Mouse (Mus musculus): ENCODE measurements around the gene E130308A19Rik. TPM values are rescaled to one million over a fixed set of nuclear protein-coding genes. Genes with fewer than 3 reads are reported as not detected.

E130308A19Rik gene
- polyA plus RNA-seq, 1 experiment from 2014 or later, result 13.7 TPM

- DNase-seq (ENCODE audit: low spot score), result no peak
These were observed 13.2 kb downstream of the E130308A19Rik start for GRCm38 (mm10) chr4:59639163-59639562.

- DNase-seq (ENCODE audit: low spot score), result no peak
These were observed 14.7 kb downstream of the E130308A19Rik start for GRCm38 (mm10) chr4:59640720-59641119.

- no peak for DNase-seq (ENCODE audit: low spot score)
These were observed 16.0 kb downstream of the E130308A19Rik start for GRCm38 (mm10) chr4:59642039-59642438.

- no peak for DNase-seq (ENCODE audit: low spot score)
These were observed 16.6 kb downstream of the E130308A19Rik start for GRCm38 (mm10) chr4:59642657-59643056.

GRCm38 (mm10) chr4:59644431-59644830, 18.4 kb downstream of the E130308A19Rik start:
- no peak for DNase-seq (ENCODE audit: low spot score)

GRCm38 (mm10) chr4:59644992-59645391, 19.0 kb downstream of the E130308A19Rik start:
- no peak for DNase-seq (ENCODE audit: low spot score)

GRCm38 (mm10) chr4:59645610-59646009, 19.6 kb downstream of the E130308A19Rik start:
- DNase-seq (ENCODE audit: low spot score), result no peak

- no peak for DNase-seq (ENCODE audit: low spot score)
These were observed 20.1 kb downstream of the E130308A19Rik start for GRCm38 (mm10) chr4:59646020-59646696.

- DNase-seq (ENCODE audit: low spot score), result no peak
These were observed 23.1 kb downstream of the E130308A19Rik start for GRCm38 (mm10) chr4:59649119-59649518.

- no peak for DNase-seq (ENCODE audit: low spot score)
These were observed 26.2 kb downstream of the E130308A19Rik start for GRCm38 (mm10) chr4:59652166-59652681.

GRCm38 (mm10) chr4:59656061-59656642, 30.1 kb downstream of the E130308A19Rik start:
- DNase-seq (ENCODE audit: low spot score), result no peak

GRCm38 (mm10) chr4:59662163-59662562, 36.2 kb downstream of the E130308A19Rik start:
- no peak for DNase-seq (ENCODE audit: low spot score)

GRCm38 (mm10) chr4:59663451-59663850, 37.4 kb downstream of the E130308A19Rik start:
- DNase-seq (ENCODE audit: low spot score), result no peak

GRCm38 (mm10) chr4:59666550-59667317, 40.7 kb downstream of the E130308A19Rik start:
- DNase-seq (ENCODE audit: low spot score), result no peak

GRCm38 (mm10) chr4:59668050-59668449, 42.0 kb downstream of the E130308A19Rik start:
- no peak for DNase-seq (ENCODE audit: low spot score)

- DNase-seq (ENCODE audit: low spot score), result no peak
These were observed 43.1 kb downstream of the E130308A19Rik start for GRCm38 (mm10) chr4:59669131-59669530.

- DNase-seq (ENCODE audit: low spot score), result no peak
These were observed 44.0 kb downstream of the E130308A19Rik start for GRCm38 (mm10) chr4:59670015-59670414.

GRCm38 (mm10) chr4:59673423-59674117, 47.6 kb downstream of the E130308A19Rik start:
- DNase-seq (ENCODE audit: low spot score), result no peak

GRCm38 (mm10) chr4:59674929-59675679, 49.1 kb downstream of the E130308A19Rik start:
- DNase-seq (ENCODE audit: low spot score), result no peak

GRCm38 (mm10) chr4:59675699-59676098, 49.7 kb downstream of the E130308A19Rik start:
- DNase-seq (ENCODE audit: low spot score), result no peak

- no peak for DNase-seq (ENCODE audit: low spot score)
These were observed 55.4 kb downstream of the E130308A19Rik start for GRCm38 (mm10) chr4:59681383-59681782.

Data from thymus, postnatal 0 days (tissue).